Mouse (Mus musculus) kidney, adult 9 months (tissue): Measurements from ENCODE around the gene Apof.
A peak's percentile ranks its signal among the peaks of the same experiment; 100 is the strongest.

Experiments
- DNase-seq: peaks from one replicate; pipeline ENCODE4 v3.0.0; 2022

The Apof gene

GRCm38 (mm10) chr10:128268371-128268770 lies at the start of gene Apof:
Apof (plus strand) TSS chr10:128268671.
- no peak for DNase-seq

- DNase-seq, result peak; percentile 13
Measured at GRCm38 (mm10) chr10:128221533-128222286, 46.8 kb upstream of the Apof start.

- no peak for DNase-seq
Measured at GRCm38 (mm10) chr10:128225064-128225463, 43.4 kb upstream of the Apof start.

DNA sequence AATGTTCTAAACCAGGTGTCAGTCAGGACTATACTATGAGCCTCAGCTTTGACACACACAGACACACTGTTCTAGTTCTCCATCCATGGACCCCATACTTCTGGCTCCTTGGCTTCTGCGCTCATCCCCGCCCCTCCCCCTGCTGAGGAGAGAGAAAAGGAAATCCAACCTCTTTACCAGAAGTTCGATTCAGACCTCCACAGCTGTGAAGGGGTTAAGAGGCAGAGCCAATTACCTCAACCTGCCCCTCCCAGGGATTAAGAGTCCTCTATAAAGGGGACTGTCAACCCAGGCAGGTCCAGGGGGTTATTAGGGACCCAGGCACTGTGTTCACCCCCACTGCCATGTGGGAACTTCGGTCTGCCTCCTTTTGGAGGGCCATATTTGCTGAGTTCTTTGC lies 42.9 kb upstream of the Apof start, which contains the start of gene Mip:
Gene Mip, plus strand, starts transcription at position 301 of the 400 bp plus-strand sequence.
- no peak for DNase-seq

- DNase-seq, result no peak
Measured at GRCm38 (mm10) chr10:128227592-128227991, 40.9 kb upstream of the Apof start.

DNA sequence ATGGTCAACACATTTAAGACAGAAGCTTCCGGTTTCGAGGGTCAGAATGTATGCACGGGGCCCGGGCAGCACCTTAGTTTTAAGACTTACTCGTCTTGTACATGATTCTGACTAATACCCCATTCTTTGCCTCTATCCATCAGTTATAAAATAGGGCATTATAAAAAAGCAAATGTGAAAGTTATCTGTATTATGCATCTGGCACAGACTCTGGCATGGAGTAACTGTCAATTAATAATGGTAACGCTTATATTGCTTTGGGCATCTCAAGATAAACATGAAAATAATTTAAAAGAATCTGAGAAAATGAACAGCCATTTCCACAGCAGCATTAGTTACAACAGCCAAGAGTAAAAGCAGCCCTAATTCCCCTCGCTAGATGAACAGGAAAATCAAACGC lies 40.5 kb upstream of the Apof start:
- no peak for DNase-seq

GRCm38 (mm10) chr10:128230582-128230981 lies 37.9 kb upstream of the Apof start:
- DNase-seq, result no peak

DNA sequence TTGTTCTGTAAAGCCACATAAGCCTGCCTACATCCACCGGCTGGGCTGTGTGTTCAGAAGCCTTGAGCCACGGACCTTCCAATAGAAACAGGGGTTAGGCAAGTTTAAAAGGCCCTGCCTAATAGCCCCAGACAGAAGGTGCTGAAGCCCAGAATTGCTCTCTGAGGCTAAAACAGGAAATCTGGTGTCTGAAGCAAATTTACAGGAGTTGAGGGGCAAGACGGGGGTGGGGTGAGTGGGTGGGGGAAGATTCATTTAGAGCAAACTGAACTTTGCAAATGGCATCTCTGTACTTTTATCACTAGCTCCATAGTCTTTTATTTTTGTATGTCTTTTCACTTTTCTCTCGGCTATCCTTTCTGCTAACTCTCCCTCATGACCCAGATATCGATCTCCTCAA lies 37.3 kb upstream of the Apof start:
- DNase-seq, result no peak

DNA sequence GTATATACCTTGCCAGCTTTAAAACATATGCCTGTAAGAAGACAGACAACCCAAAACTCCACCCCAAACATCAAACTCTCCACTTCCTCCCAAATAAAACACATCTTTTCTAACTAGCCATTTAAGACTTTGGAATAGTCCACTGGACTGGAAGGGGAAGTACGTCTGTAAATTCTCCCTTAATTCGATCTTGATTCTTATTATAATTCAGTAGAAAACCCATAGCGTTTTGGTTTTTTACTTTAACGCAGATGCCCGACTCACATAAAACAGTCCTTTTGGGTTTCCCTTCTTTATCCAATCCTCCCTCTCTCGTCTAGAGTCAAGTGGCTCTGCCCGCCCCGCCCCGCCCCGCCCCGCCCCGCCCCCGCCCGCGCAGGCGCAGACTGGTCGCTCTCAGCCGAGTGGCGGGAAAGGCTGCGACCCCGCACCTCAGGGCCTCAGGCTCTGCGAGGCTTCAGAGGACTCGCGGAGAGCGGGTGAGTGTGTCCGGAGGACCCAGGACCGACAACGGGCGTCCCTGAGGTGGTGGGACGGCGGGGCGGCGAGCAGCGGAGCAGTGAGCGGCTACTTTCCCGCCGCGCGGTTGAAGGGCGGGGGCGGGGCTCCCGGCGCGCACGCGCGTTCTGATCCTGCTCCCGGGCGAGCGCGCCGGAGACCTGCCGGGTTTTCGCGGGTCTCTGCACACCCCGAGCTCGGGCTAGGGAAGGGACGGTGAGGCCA lies 36.6 kb upstream of the Apof start, which contains the start of gene Timeless:
Gene Timeless, plus strand, starts transcription at position 369 of the 723 bp plus-strand sequence.
- DNase-seq, result peak; percentile 87

DNA sequence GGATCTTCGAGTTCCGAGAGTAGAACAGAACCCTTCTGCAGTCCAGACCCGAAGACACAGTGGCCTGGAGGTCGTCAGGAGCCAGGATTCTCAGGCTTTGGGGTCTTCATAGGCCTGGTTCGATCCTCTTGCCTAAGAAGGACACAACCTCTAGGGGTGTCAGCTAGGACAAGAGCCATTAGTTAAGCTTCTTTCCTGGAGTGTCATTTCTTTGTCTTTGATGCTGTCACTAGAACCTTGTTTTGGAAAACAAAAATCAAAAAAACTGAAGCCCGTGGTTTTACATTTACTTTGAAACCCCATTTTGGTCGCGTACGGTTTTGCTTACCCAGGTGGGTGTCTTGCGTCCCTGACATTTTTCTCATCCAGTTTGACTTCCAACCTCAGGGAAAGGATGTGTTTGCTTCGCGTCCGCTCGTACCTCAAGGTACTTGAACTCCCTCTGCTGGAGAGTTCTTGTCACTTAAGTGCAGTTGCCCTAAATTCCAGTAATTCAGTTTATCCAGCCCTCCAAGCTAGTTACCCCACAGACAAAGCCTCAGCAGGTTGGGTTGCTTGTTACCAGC lies 36.0 kb upstream of the Apof start:
- peak; percentile 85 for DNase-seq

DNA sequence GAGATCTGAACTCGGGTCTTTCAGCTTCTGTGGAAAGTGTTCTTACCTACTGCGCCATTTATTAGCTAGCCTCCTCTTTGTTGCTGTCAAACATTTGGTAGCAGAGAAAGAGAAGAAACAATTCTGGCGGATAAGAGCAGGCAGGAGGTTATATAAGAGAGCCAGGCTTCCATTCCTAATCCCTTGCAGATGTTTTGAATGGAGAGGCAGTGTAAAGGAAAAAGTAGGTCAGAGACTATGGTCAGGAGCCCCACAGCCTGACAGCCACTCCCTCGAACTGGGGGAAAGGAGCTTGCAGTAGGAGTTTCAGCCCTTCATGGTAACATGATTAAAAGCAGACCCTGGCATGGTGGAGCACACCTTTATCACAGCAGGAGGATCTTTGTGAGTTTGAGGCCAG lies 32.1 kb upstream of the Apof start:
- no peak for DNase-seq

DNA sequence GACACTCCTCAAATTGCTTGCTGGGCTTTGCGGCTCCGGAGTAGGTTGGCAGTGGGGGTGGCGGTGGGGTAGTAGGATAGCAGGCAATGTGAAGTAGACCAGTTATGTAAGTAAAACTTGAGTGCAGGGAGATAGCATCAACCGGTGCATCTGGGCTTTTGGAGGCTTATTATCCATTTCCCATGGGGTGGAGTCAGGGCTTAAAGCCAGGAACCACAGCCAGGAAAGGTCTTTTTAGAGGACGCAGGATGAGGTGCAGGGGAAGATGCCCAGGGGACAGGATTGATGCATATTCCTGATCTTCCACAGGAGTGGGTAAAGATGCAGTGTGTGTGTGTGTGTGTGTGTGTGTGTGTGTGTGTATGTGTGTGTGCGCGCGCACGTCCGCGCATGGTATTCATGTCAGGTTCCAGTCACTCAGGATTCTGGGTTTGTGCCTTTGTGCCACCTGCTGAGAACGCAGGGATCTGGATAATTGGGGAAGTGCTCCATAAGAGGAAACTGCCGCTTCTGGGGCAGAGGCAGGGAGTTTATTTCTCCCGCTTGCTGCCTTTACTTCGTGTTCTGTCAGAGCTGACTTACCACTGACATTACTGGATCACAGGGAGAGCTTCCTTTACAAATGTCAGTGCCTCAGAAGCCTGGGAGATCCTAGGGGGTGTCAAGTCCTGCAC lies 30.5 kb upstream of the Apof start:
- DNase-seq, result peak; percentile 16

- DNase-seq, result no peak
Measured at GRCm38 (mm10) chr10:128239140-128239539, 29.3 kb upstream of the Apof start.

DNA sequence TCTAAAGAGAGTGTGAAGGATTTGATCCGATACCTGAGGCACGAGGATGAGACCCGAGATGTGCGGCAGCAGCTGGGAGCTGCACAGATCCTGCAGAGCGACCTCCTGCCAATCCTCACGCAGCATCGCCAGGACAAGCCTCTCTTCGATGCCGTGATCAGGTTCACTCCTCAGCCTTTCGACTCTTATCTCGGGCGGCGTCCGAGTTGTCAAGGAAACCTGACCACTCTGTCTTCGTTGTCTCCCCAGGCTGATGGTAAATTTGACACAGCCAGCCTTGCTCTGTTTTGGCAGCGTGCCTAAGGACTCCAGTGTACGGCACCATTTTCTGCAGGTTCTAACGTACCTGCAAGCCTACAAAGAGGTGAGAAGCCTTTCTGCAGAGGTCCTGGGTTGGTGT lies 28.3 kb upstream of the Apof start:
- no peak for DNase-seq

- no peak for DNase-seq
Measured at GRCm38 (mm10) chr10:128243252-128243651, 25.2 kb upstream of the Apof start.

- no peak for DNase-seq
Measured at GRCm38 (mm10) chr10:128244121-128244520, 24.4 kb upstream of the Apof start.

GRCm38 (mm10) chr10:128247020-128247732 lies 21.3 kb upstream of the Apof start:
- DNase-seq, result peak; percentile 64

GRCm38 (mm10) chr10:128250565-128250964 lies 17.9 kb upstream of the Apof start:
- DNase-seq, result no peak

DNA sequence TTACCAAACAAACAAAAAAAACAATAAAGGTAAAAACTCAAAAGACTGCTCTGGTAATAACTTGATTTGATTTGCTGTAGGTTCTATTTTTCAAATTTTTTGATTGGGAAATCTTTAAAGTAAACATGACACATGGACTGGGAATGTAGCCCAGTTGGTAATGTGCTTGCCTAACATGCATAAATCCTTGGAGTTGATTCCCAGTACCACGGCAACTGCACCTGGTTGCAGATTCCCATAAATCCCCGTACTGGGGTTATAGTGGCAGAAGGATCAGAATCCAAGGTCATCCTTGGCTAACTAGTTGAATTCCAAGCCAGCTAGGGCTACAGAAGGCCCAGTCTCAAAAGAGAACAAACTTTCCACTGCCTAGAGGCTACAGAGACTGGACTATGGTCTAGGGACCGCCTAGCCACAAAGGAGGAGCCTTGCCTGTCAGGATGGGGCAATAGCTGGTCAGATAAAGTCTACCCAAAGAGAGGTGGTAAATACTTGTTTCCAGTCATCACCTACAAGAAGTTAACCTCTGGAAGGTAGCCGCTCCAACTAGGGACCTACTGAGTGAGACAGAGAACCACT lies 14.7 kb upstream of the Apof start, which contains the start of gene Apon:
Gene Apon, plus strand, starts transcription at position 420 of the 579 bp plus-strand sequence.
- DNase-seq, result no peak

DNA sequence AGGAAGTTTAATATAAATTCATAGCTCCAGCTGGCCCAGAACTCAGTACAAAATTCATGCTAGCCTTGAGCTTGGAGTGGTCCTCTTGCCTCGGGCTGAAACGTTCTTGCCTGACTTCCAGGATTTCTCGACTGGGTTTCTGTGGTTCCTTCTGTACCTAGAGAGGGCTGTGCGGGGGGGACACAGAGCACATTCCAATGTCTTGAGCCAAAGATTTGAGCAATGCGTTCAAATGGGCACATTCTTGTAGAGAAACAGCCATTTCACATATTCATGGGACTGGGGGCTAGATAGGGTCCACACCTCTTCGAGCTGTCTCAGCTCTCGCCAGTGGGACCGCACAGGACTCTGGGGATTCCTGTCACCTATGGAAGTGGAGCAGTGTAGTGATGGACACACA lies 12.5 kb upstream of the Apof start:
- no peak for DNase-seq

- no peak for DNase-seq
Measured at GRCm38 (mm10) chr10:128256328-128256727, 12.1 kb upstream of the Apof start.

- no peak for DNase-seq
Measured at GRCm38 (mm10) chr10:128258953-128259352, 9.5 kb upstream of the Apof start.
